Mouse (Mus musculus) 3134 (cell line): ENCODE data around the gene 2310061I04Rik.
A peak's percentile ranks its signal among the peaks of the same experiment; 100 is the strongest.

Source experiments
- DNase-seq: peaks from one replicate; pipeline ENCODE4 v3.0.0-alpha.2; 2011; ENCODE audit warnings: low spot score; ENCODE audit not compliant: insufficient read length; ENCODE audit errors: extremely low read depth

The 2310061I04Rik gene

GRCm38 (mm10) chr17:35916297-35917142 lies 19.3 kb upstream of the 2310061I04Rik start, which contains the start of the genes Mrps18b and Ppp1r10:
Gene Mrps18b (minus strand): TSS chr17:35916389.
Gene Ppp1r10 (plus strand): TSS chr17:35916434.
- peak; percentile 99 for DNase-seq

- no peak for DNase-seq
Measured at GRCm38 (mm10) chr17:35915538-35916296, 18.5 kb upstream of the 2310061I04Rik start.

- DNase-seq = no peak
Measured at GRCm38 (mm10) chr17:35914975-35915374, 17.7 kb upstream of the 2310061I04Rik start.

- peak; percentile 88 for DNase-seq
Measured at GRCm38 (mm10) chr17:35909919-35910369, 12.7 kb upstream of the 2310061I04Rik start, which contains the start of gene Atat1. Gene Atat1 (minus strand): TSS chr17:35910075.

GRCm38 (mm10) chr17:35909186-35909918 lies 12.1 kb upstream of the 2310061I04Rik start:
- no peak for DNase-seq

GRCm38 (mm10) chr17:35907609-35908008 lies 10.4 kb upstream of the 2310061I04Rik start:
- no peak for DNase-seq

- no peak for DNase-seq
Measured at GRCm38 (mm10) chr17:35905587-35905986, 8.4 kb upstream of the 2310061I04Rik start.

- DNase-seq = no peak
Measured at GRCm38 (mm10) chr17:35903992-35904355, 6.7 kb upstream of the 2310061I04Rik start.

- DNase-seq = no peak
Measured at GRCm38 (mm10) chr17:35903343-35903991, 6.2 kb upstream of the 2310061I04Rik start.

GRCm38 (mm10) chr17:35900636-35901035 lies 3.4 kb upstream of the 2310061I04Rik start:
- no peak for DNase-seq

- peak; percentile 38 for DNase-seq
Measured at GRCm38 (mm10) chr17:35897644-35898573, 678 bp upstream of the 2310061I04Rik start.

- no peak for DNase-seq
Measured at GRCm38 (mm10) chr17:35887725-35888124, 9.5 kb downstream of the 2310061I04Rik start.

- no peak for DNase-seq
Measured at GRCm38 (mm10) chr17:35883777-35884176, 13.5 kb downstream of the 2310061I04Rik start.

GRCm38 (mm10) chr17:35882924-35883323 lies 14.3 kb downstream of the 2310061I04Rik start:
- no peak for DNase-seq

GRCm38 (mm10) chr17:35879245-35880057 lies 17.8 kb downstream of the 2310061I04Rik start, which contains the start of gene Dhx16:
Gene Dhx16 (plus strand): TSS chr17:35879819.
- DNase-seq = peak; percentile 97

GRCm38 (mm10) chr17:35874721-35875120 lies 22.5 kb downstream of the 2310061I04Rik start:
- no peak for DNase-seq

GRCm38 (mm10) chr17:35873774-35874519 lies 23.3 kb downstream of the 2310061I04Rik start:
- DNase-seq = peak; percentile 81
